Mouse (Mus musculus) G1E (cell line): ENCODE data around the gene 9230112D13Rik. TPM values are rescaled to one million over a fixed set of nuclear protein-coding genes. Genes with fewer than 3 reads are reported as not detected.

Experiments
- ATAC-seq: 2 replicates; pipeline ENCODE4 v1.8.0; 2016; ENCODE audit warnings: mild to moderate bottlenecking; ENCODE audit not compliant: insufficient number of reproducible peaks, poor library complexity, low FRiP score, severe bottlenecking; ENCODE audit errors: extremely low read depth
- DNase-seq: peaks from one replicate; pipeline ENCODE4 v3.0.0; 2012; ENCODE audit warnings: low spot score
- H3K27me3 ChIP-seq: 2 replicates; pipeline ENCODE4 v1.6.1; 2012; ENCODE audit warnings: mild to moderate bottlenecking, low read length, inconsistent platforms; ENCODE audit not compliant: insufficient read depth
- H3K36me3 ChIP-seq: replicated peaks from 2 replicates; pipeline ENCODE3; 2012; ENCODE audit warnings: mild to moderate bottlenecking, inconsistent platforms
- H3K4me1 ChIP-seq: 2 replicates; pipeline ENCODE4 v1.6.1; 2012; ENCODE audit warnings: low read depth, low read length, inconsistent platforms, mixed read lengths; ENCODE audit not compliant: insufficient read depth
- H3K4me3 ChIP-seq: 2 replicates; pipeline ENCODE4 v1.5.1; 2012; ENCODE audit warnings: low read depth, mild to moderate bottlenecking, inconsistent platforms, low read length, moderate library complexity, mixed read lengths
- H3K9me3 ChIP-seq: replicated peaks from 2 replicates; pipeline ENCODE4 v1.6.1; 2012; ENCODE audit warnings: inconsistent platforms
- CTCF ChIP-seq: IDR thresholded peaks from 2 replicates; pipeline ENCODE4 v1.5.1; 2012; ENCODE audit warnings: low read depth, low read length, inconsistent platforms, mixed read lengths
- GATA1 ChIP-seq: IDR thresholded peaks from 2 replicates; pipeline ENCODE4 v1.6.1; 2012; ENCODE audit warnings: borderline replicate concordance, low read length, inconsistent platforms, mixed read lengths
- GATA2 ChIP-seq: IDR thresholded peaks from 2 replicates; pipeline ENCODE4 v1.6.1; 2012; ENCODE audit warnings: low read depth, low read length, inconsistent platforms, borderline replicate concordance
- POLR2AphosphoS5 ChIP-seq: IDR thresholded peaks from 2 replicates; pipeline ENCODE4 v1.6.1; 2012; ENCODE audit warnings: low read depth, low read length, inconsistent platforms; ENCODE audit not compliant: insufficient replicate concordance
- TAL1 ChIP-seq: conservative IDR thresholded peaks from 2 replicates; pipeline ENCODE4 v1.6.1; 2012; ENCODE audit warnings: low read depth, low read length, inconsistent platforms, mixed read lengths
- polyA plus RNA-seq: library from polyadenylated mRNA; stranded (reverse); fragments of >175 nt; gene quantifications from 2 replicates; pipeline ENCODE4 v1.2.3, GENCODE M21; 2012
- total RNA-seq, 2 experiments: library from RNA; stranded (forward) in 1 of 2; stranded (reverse) in 1 of 2; fragments of 200-1000 nt in 1 of 2; fragments of >200 nt in 1 of 2; fragmentation: Nextera tagmentation in 1 of 2; gene quantifications; 2 replicates each; pipeline ENCODE4 v1.2.3; 2014 to 2017

Gene 9230112D13Rik
- total and polyA plus RNA-seq, 3 experiments: not detected

- ATAC-seq: no peak
- no peak for DNase-seq
- Histone ChIP-seq H3K9me3 (no peaks in the 10 kb centered on the region), H3K4me1 (no peaks in the 10 kb centered on the region), H3K36me3 (no peaks in the 10 kb centered on the region), H3K4me3 (no peak overlapping the region), H3K27me3 (peaks cover 7% of the 10 kb centered on the region; the same call in 1 of the 2 replicates)
- TF ChIP-seq POLR2AphosphoS5 (no peak), GATA1 (no peak), TAL1 (no peak), GATA2 (no peak)
Measured at GRCm38 (mm10) chr14:34544545-34544944, 21.9 kb upstream of the 9230112D13Rik start.

GRCm38 (mm10) chr14:34544001-34544400 lies 21.4 kb upstream of the 9230112D13Rik start:
- no peak for DNase-seq
- Histone ChIP-seq H3K4me1 (no peaks in the 10 kb centered on the region), H3K36me3 (no peaks in the 10 kb centered on the region), H3K27me3 (peaks cover 5% of the 10 kb centered on the region; the same call in 1 of the 2 replicates), H3K4me3 (no peak overlapping the region), H3K9me3 (no peaks in the 10 kb centered on the region)
- TF ChIP-seq TAL1: no peak
- TF ChIP-seq CTCF: no peak
- no peak for TF ChIP-seq GATA1
- no peak for TF ChIP-seq GATA2
- no peak for TF ChIP-seq POLR2AphosphoS5
- ATAC-seq: no peak

GRCm38 (mm10) chr14:34543596-34543995 lies 21.0 kb upstream of the 9230112D13Rik start:
- peaks cover 3% of the 10 kb centered on the region; the same call in 1 of the 2 replicates for H3K27me3 ChIP-seq
- ATAC-seq (no peak), DNase-seq (no peak)
- H3K36me3 ChIP-seq: no peaks in the 10 kb centered on the region
- H3K4me1 ChIP-seq: no peaks in the 10 kb centered on the region
- no peak overlapping the region for H3K4me3 ChIP-seq
- H3K9me3 ChIP-seq: no peaks in the 10 kb centered on the region
- no peak for TF ChIP-seq GATA2
- no peak for TF ChIP-seq CTCF
- TF ChIP-seq POLR2AphosphoS5: no peak
- no peak for TF ChIP-seq GATA1
- TF ChIP-seq TAL1: no peak

DNA sequence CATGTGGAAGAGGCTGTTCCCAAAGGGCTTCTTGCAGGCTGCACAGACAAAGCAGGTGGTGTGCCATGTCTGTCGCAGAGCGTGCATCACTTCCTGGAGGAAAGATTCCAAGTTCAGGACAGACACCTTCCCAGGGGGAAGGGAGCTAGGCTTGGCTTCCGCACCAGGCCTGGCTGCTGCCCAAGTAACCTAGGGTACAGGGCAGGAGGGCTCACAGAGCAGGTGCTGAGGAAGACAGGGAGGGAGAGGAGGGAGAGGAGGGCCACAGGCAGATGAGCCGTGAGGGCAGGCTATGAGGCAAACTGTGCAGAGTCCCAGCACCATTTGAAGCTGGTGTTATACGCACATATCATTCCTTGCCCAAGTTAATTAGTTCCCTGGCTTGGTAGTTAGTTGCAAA lies 19.3 kb upstream of the 9230112D13Rik start:
- Histone ChIP-seq H3K4me1 (no peaks in the 10 kb centered on the region), H3K9me3 (no peaks in the 10 kb centered on the region), H3K4me3 (no peak overlapping the region), H3K27me3 (no peaks in the 10 kb centered on the region), H3K36me3 (no peaks in the 10 kb centered on the region)
- no peak for DNase-seq
- ATAC-seq: no peak
- TF ChIP-seq TAL1 (no peak), GATA2 (no peak), GATA1 (no peak), POLR2AphosphoS5 (no peak), CTCF (no peak)

- Histone ChIP-seq H3K4me1 (no peaks in the 10 kb centered on the region), H3K27me3 (no peaks in the 10 kb centered on the region), H3K36me3 (no peaks in the 10 kb centered on the region), H3K9me3 (no peaks in the 10 kb centered on the region), H3K4me3 (no peak overlapping the region)
- ATAC-seq (no peak), DNase-seq (no peak)
- TF ChIP-seq GATA2 (no peak), GATA1 (no peak), POLR2AphosphoS5 (no peak), CTCF (no peak)
Measured at GRCm38 (mm10) chr14:34540685-34541162, 18.1 kb upstream of the 9230112D13Rik start.

GRCm38 (mm10) chr14:34535883-34536282 lies 13.3 kb upstream of the 9230112D13Rik start:
- no peaks in the 10 kb centered on the region for H3K27me3 ChIP-seq
- ATAC-seq: no peak
- TF ChIP-seq TAL1 (no peak), CTCF (no peak), GATA1 (no peak), POLR2AphosphoS5 (no peak), GATA2 (no peak)

GRCm38 (mm10) chr14:34533537-34533936 lies 10.9 kb upstream of the 9230112D13Rik start:
- no peaks in the 10 kb centered on the region for H3K9me3 ChIP-seq
- DNase-seq (no peak), ATAC-seq (no peak)
- no peaks in the 10 kb centered on the region for H3K36me3 ChIP-seq
- no peaks in the 10 kb centered on the region for H3K4me1 ChIP-seq
- H3K4me3 ChIP-seq: no peak overlapping the region
- H3K27me3 ChIP-seq: no peaks in the 10 kb centered on the region
- no peak for TF ChIP-seq TAL1
- no peak for TF ChIP-seq GATA2
- no peak for TF ChIP-seq POLR2AphosphoS5
- TF ChIP-seq GATA1: no peak

More at GRCm38 (mm10) chr14:34535883-34536282, 13.3 kb upstream of the 9230112D13Rik start:
- no peaks in the 10 kb centered on the region for H3K36me3 ChIP-seq
- no peak overlapping the region for H3K4me3 ChIP-seq
- H3K9me3 ChIP-seq: no peaks in the 10 kb centered on the region
- no peak for DNase-seq
- no peaks in the 10 kb centered on the region for H3K4me1 ChIP-seq
